Mouse (Mus musculus): ENCODE data around the gene Fcmr. TPM values are rescaled to one million over a fixed set of nuclear protein-coding genes. Genes with fewer than 3 reads are reported as not detected.

Fcmr gene
- 60.2 TPM for total RNA-seq (2023)

GRCm38 (mm10) chr1:130865541-130866221, at the start of gene Fcmr:
Gene Fcmr (plus strand): TSS chr1:130865669.

GRCm38 (mm10) chr1:130826448-130826847, 39.0 kb upstream of the Fcmr start, which contains the start of gene Pigr:
Gene Pigr (plus strand): TSS chr1:130826684.

GRCm38 (mm10) chr1:130887354-130887753, 21.9 kb downstream of the Fcmr start, which contains the start of gene Il24:
Gene Il24 (minus strand): TSS chr1:130887454.

GRCm38 (mm10) chr1:130911401-130912010, 46.0 kb downstream of the Fcmr start, which contains the start of gene Il20:
Gene Il20 (minus strand): TSS chr1:130911451.

Other genes starting within 250 kb of the Fcmr start
- not detected for gene Zp3r, start 236.0 kb upstream of the Fcmr start, total RNA-seq (2023)
- not detected for gene C4bp, start 204.0 kb upstream of the Fcmr start, total RNA-seq (2023)
- not detected for gene Gm29427, start 149.9 kb upstream of the Fcmr start, total RNA-seq (2023)
- gene Yod1, start 148.3 kb upstream of the Fcmr start, total RNA-seq (2023), result 10.4 TPM
- gene Pfkfb2, start 136.4 kb upstream of the Fcmr start, total RNA-seq (2023), result 20.9 TPM
- gene AA986860, start 133.7 kb upstream of the Fcmr start, total RNA-seq (2023), result 0.80 TPM
- not detected for gene Fcamr, start 64.8 kb upstream of the Fcmr start, total RNA-seq (2023)
- gene Pigr, start 39.0 kb upstream of the Fcmr start, total RNA-seq (2023), result 0.21 TPM
- not detected for gene Il24, start 21.8 kb downstream of the Fcmr start, total RNA-seq (2023)
- not detected for gene Il20, start 45.8 kb downstream of the Fcmr start, total RNA-seq (2023)
- not detected for gene Il19, start 74.4 kb downstream of the Fcmr start, total RNA-seq (2023)
- 0.40 TPM for gene Il10, start 154.2 kb downstream of the Fcmr start, total RNA-seq (2023)
- gene Mapkapk2, start 232.2 kb downstream of the Fcmr start, total RNA-seq (2023), result 48.2 TPM

Measured in CD8-positive naive resting alpha-beta T cell, adult 57 days (primary cell).